12 mouse cellular contexts compared by ENCODE assay signal in the genomic region with DNA sequence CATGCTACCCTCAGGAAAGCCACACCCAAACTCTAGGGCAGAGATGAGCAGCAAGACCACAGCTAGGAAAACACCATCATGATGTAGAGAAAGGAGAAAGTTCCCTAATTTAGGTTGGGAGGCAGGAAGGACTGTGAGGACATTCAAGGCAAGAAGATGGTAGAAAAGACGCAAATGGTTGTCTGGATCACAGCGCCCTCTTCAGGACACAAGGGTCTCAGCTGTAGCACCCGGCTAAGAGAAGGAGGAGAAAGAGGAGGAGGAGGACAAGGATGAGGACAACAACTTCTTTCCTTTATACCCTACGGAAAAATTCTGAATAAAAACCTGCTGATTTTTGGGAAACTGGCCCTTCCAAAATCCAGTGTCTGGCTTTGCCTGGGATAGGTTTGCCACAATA.
DNase-seq lines count a peak whose midpoint lies in the region; ATAC-seq and TF ChIP-seq lines count a peak whose summit lies in the region.
"Had no signal": no experiment of that assay in that cellular context is flagged by ENCODE, and none has a peak within 500 bp of the region (broad histone marks: within the 10 kb centered on the region; RNA-seq: fewer than 3 reads in every experiment).

No protein-coding gene starts in this region.

- H3K9me3 ChIP-seq in kidney, postnatal 0 days (replicated peaks; ENCODE audit: low read length), result no peaks in the 10 kb centered on the region
- no peaks in the 10 kb centered on the region for H3K9me3 ChIP-seq in kidney, embryonic 14.5 days (ENCODE audit: control insufficient read depth, low read length)
- H3K9me3 ChIP-seq in CH12.LX (replicated peaks; ENCODE audit: low read length) (no peaks in the 10 kb centered on the region), MEL (replicated peaks; ENCODE audit: insufficient read depth, low read length) (no peaks in the 10 kb centered on the region)
- H3K9me3 ChIP-seq: hindbrain, embryonic 15.5 days; limb, embryonic 15.5 days; megakaryocyte, embryonic 14.5 days had no signal

- dilution Hi-C loops in CH12.LX (cut with MboI; ENCODE audit: extremely low pct_ligation_motif_present, extremely low pct_unique_long_range_greater_than_20kb, low sequenced_read_pairs), result no loop called here

- TF ChIP-seq RAD21 in CH12.LX (IDR thresholded peaks at IDR 0.05; ENCODE audit: low read depth, low read length) (peak; percentile 7), MEL (IDR thresholded peaks at IDR 0.05; ENCODE audit: low read depth, low read length) (peak; percentile 13; the same call in 1 of the 2 replicates)

- in situ Hi-C loops in CH12.LX (cut with MboI; ENCODE audit: low pct_ligation_motif_present, low pct_unique_long_range_greater_than_20kb, low sequenced_read_pairs), result no loop called here

- DNase-seq in kidney, postnatal 0 days (ENCODE audit: low spot score), result no peak
- peak; percentile 22 for DNase-seq in CH12.LX (ENCODE audit: extremely low read depth)
- peak; percentile 6 for DNase-seq in MEL (ENCODE audit: low read depth, low spot score)
- no peak for DNase-seq in thymus, adult 18-20 months
- no peak for DNase-seq in cerebellum, postnatal 4 days (ENCODE audit: low spot score in 2 of 2)
- DNase-seq: kidney, postnatal 4 days had no signal

- ATAC-seq in kidney, postnatal 0 days (replicated peaks; ENCODE audit: low FRiP score, low read depth), result no peak
- no peak for ATAC-seq in kidney, embryonic 14.5 days (ENCODE audit: low FRiP score, low TSS enrichment)
- peak; percentile 85 for ATAC-seq in granulocyte monocyte progenitor cell, adult 5-6 weeks (replicated peaks; ENCODE audit: poor library complexity, severe bottlenecking)

- H3K27ac ChIP-seq in kidney, postnatal 0 days, result no peak overlapping the region
- no peak overlapping the region for H3K27ac ChIP-seq in kidney, embryonic 14.5 days (ENCODE audit: low read depth, low read length)
- H3K27ac ChIP-seq in CH12.LX (ENCODE audit: insufficient read depth, low read depth) (no peak overlapping the region), MEL (ENCODE audit: control insufficient read depth, low read depth, low read length) (no peak overlapping the region)
- H3K27ac ChIP-seq: hindbrain, embryonic 15.5 days; limb, embryonic 15.5 days had no signal

- H3K79me2 ChIP-seq in CH12.LX (replicated peaks; ENCODE audit: control insufficient read depth, extremely low read depth, insufficient read depth, poor library complexity, severe bottlenecking), result no peaks in the 10 kb centered on the region
- H3K79me2 ChIP-seq in MEL (ENCODE audit: control insufficient read depth, insufficient read depth, low read length, poor library complexity), result no peaks in the 10 kb centered on the region

- TF ChIP-seq EP300 in CH12.LX (IDR thresholded peaks at IDR 0.05; ENCODE audit: low read length) (no peak), MEL (IDR thresholded peaks at IDR 0.05; ENCODE audit: low read depth in 1 of 2, low read length in 2 of 2) (no peak)

- WGBS in kidney, postnatal 0 days, result 46% methylated on average over 4 of the region's 4 CpGs
- 49% methylated on average over 4 of the region's 4 CpGs for WGBS in kidney, embryonic 14.5 days

- no peaks in the 10 kb centered on the region for H3K36me3 ChIP-seq in kidney, postnatal 0 days (ENCODE audit: insufficient read depth, low read length)
- H3K36me3 ChIP-seq in kidney, embryonic 14.5 days (ENCODE audit: control insufficient read depth, insufficient read depth, low read length), result no peaks in the 10 kb centered on the region
- H3K36me3 ChIP-seq in CH12.LX (replicated peaks in 1 of 2; ENCODE audit: control insufficient read depth in 1 of 2, insufficient read depth in 1 of 2, low read length in 1 of 2) (no peaks in the 10 kb centered on the region), MEL (ENCODE audit: control insufficient read depth in 1 of 2, insufficient read depth in 2 of 2, low read length in 2 of 2) (no peaks in the 10 kb centered on the region)
- H3K36me3 ChIP-seq: hindbrain, embryonic 15.5 days; limb, embryonic 15.5 days had no signal

- no peak overlapping the region for H3K4me2 ChIP-seq in kidney, postnatal 0 days (ENCODE audit: low read length)
- H3K4me2 ChIP-seq in kidney, embryonic 14.5 days (replicated peaks; ENCODE audit: low read depth, low read length), result no peak overlapping the region
- no peak overlapping the region for H3K4me2 ChIP-seq in CH12.LX (ENCODE audit: insufficient read depth, low read depth, poor library complexity, severe bottlenecking)
- H3K4me2 ChIP-seq: heart, embryonic 11.5 days; hindbrain, embryonic 15.5 days; limb, embryonic 15.5 days had no signal

- H3K4me1 ChIP-seq in kidney, postnatal 0 days (replicated peaks; ENCODE audit: insufficient read depth, low read length), result no peaks in the 10 kb centered on the region
- H3K4me1 ChIP-seq in kidney, embryonic 14.5 days (ENCODE audit: control insufficient read depth, insufficient read depth, low read length), result no peaks in the 10 kb centered on the region
- H3K4me1 ChIP-seq in CH12.LX (ENCODE audit: control insufficient read depth in 1 of 2, insufficient read depth in 2 of 2) (no peaks in the 10 kb centered on the region), MEL (ENCODE audit: control insufficient read depth in 1 of 2, insufficient read depth in 2 of 2, low read length in 2 of 2) (no peaks in the 10 kb centered on the region)
- H3K4me1 ChIP-seq: hindbrain, embryonic 15.5 days; megakaryocyte, embryonic 14.5 days had no signal

- no peak for TF ChIP-seq POLR2A in CH12.LX (IDR thresholded peaks at IDR 0.05; ENCODE audit: low read depth, low read length)
- TF ChIP-seq POLR2A in MEL (IDR thresholded peaks at IDR 0.05; ENCODE audit: control insufficient read depth in 1 of 2, insufficient read depth in 1 of 2, low read depth in 1 of 2, low read length in 2 of 2, poor library complexity in 1 of 2), result no peak

- no peak overlapping the region for H3K4me3 ChIP-seq in kidney, postnatal 0 days (replicated peaks; ENCODE audit: low read depth, low read length)
- no peak overlapping the region for H3K4me3 ChIP-seq in kidney, embryonic 14.5 days (ENCODE audit: low read length)
- no peak overlapping the region for H3K4me3 ChIP-seq in CH12.LX (replicated peaks in 1 of 3; ENCODE audit: low read depth in 2 of 3, low read length in 2 of 3, poor library complexity in 1 of 3)
- no peak overlapping the region for H3K4me3 ChIP-seq in MEL (ENCODE audit: control insufficient read depth in 1 of 2, insufficient read depth in 1 of 2, low read depth in 2 of 2, low read length in 2 of 2)
- H3K4me3 ChIP-seq: hindbrain, embryonic 15.5 days; limb, embryonic 15.5 days; megakaryocyte, embryonic 14.5 days had no signal

- peak; percentile 31; the same call in 1 of the 2 replicates for TF ChIP-seq CTCF in kidney, postnatal 0 days (IDR thresholded peaks at IDR 0.05; ENCODE audit: low read depth)
- TF ChIP-seq CTCF in CH12.LX (conservative IDR thresholded peaks at IDR 0.05 in 1 of 2, IDR thresholded peaks at IDR 0.05 in 1 of 2; ENCODE audit: low read depth in 2 of 2, low read length in 2 of 2) (peak in 1 of 2 experiments; percentile 33; a peak in 1 of 4 replicates), MEL (IDR thresholded peaks at IDR 0.05 in 2 of 3, conservative IDR thresholded peaks at IDR 0.05 in 1 of 3; ENCODE audit: control insufficient read depth in 1 of 3, insufficient read depth in 1 of 3, low read depth in 2 of 3, low read length in 3 of 3, poor library complexity in 1 of 3, severe bottlenecking in 1 of 3) (peak; percentile 20 to 48 (median 28); a peak in 5 of 6 replicates)

- H3K27me3 ChIP-seq in kidney, postnatal 0 days (ENCODE audit: insufficient read depth, low read length), result no peaks in the 10 kb centered on the region
- H3K27me3 ChIP-seq in kidney, embryonic 14.5 days (ENCODE audit: control insufficient read depth, insufficient read depth, low read length), result no peaks in the 10 kb centered on the region
- no peaks in the 10 kb centered on the region for H3K27me3 ChIP-seq in CH12.LX (replicated peaks)
- H3K27me3 ChIP-seq in MEL (ENCODE audit: control insufficient read depth in 1 of 2, insufficient read depth in 2 of 2, low read length in 2 of 2), result no peaks in the 10 kb centered on the region
- H3K27me3 ChIP-seq: hindbrain, embryonic 15.5 days; limb, embryonic 15.5 days; megakaryocyte, embryonic 14.5 days had no signal

- no peak overlapping the region for H3K9ac ChIP-seq in kidney, postnatal 0 days (ENCODE audit: low read depth, low read length)
- H3K9ac ChIP-seq in kidney, embryonic 14.5 days (ENCODE audit: low read depth, low read length), result no peak overlapping the region
- H3K9ac ChIP-seq in CH12.LX (ENCODE audit: insufficient read depth, low read depth), result no peak overlapping the region
- no peak overlapping the region for H3K9ac ChIP-seq in MEL (ENCODE audit: control insufficient read depth, low read depth, low read length, poor library complexity, severe bottlenecking)
- H3K9ac ChIP-seq: hindbrain, embryonic 15.5 days; limb, embryonic 15.5 days had no signal

TF ChIP-seq in CH12.LX, 34 proteins besides CTCF, POLR2A, EP300 and RAD21 (continues in another document):
- TF ChIP-seq MYC (IDR thresholded peaks at IDR 0.05; ENCODE audit: low read depth, low read length), result no peak
- no peak for TF ChIP-seq CHD1 (IDR thresholded peaks at IDR 0.05; ENCODE audit: low read depth, low read length)
- TF ChIP-seq IRF4 (IDR thresholded peaks at IDR 0.05; ENCODE audit: low read depth, low read length), result no peak
- TF ChIP-seq ZKSCAN1 (IDR thresholded peaks at IDR 0.05; ENCODE audit: borderline replicate concordance, low read depth, low read length), result no peak
- TF ChIP-seq BHLHE40 (IDR thresholded peaks at IDR 0.05; ENCODE audit: low read depth, low read length), result no peak
- TF ChIP-seq ETS1 (conservative IDR thresholded peaks at IDR 0.05; ENCODE audit: low read depth, low read length), result no peak
- no peak for TF ChIP-seq SIN3A (IDR thresholded peaks at IDR 0.05; ENCODE audit: low read length)
- TF ChIP-seq CHD2 (IDR thresholded peaks at IDR 0.05; ENCODE audit: low read length), result no peak
- no peak for TF ChIP-seq SMC3 (IDR thresholded peaks at IDR 0.05; ENCODE audit: low read depth, low read length)
- TF ChIP-seq RCOR1 (conservative IDR thresholded peaks at IDR 0.05; ENCODE audit: low read depth, low read length), result no peak

TF ChIP-seq in MEL, 35 proteins besides CTCF, POLR2A, EP300 and RAD21 (continues in another document):
- TF ChIP-seq MXI1 (IDR thresholded peaks at IDR 0.05; ENCODE audit: low read depth, low read length) (no peak), ZKSCAN1 (IDR thresholded peaks at IDR 0.05; ENCODE audit: low read depth, low read length) (no peak), ZMIZ1 (IDR thresholded peaks at IDR 0.05; ENCODE audit: low read depth, low read length) (no peak), MEF2A (IDR thresholded peaks at IDR 0.05; ENCODE audit: extremely low read depth, insufficient replicate concordance, low read depth, low read length, poor library complexity, severe bottlenecking) (no peak), MYB (IDR thresholded peaks at IDR 0.05; ENCODE audit: low read depth, low read length) (no peak), SIN3A (IDR thresholded peaks at IDR 0.05; ENCODE audit: low read length) (no peak), GABPA (IDR thresholded peaks at IDR 0.05; ENCODE audit: low read depth, low read length) (no peak), USF1 (IDR thresholded peaks at IDR 0.05; ENCODE audit: low read depth, low read length) (no peak), MYC (IDR thresholded peaks at IDR 0.05; ENCODE audit: low read depth, low read length) (no peak), CHD2 (IDR thresholded peaks at IDR 0.05; ENCODE audit: low read length) (no peak)

Comparison
In these comparisons a context has a peak if more than half of its experiments do, and no peak if none do; other contexts are left out.
1. DNase-seq: peak in CH12.LX (single experiment) and MEL (single experiment); none in kidney, postnatal 0 days (single experiment), thymus, adult 18-20 months (0 of 2) and cerebellum, postnatal 4 days (0 of 2).